In the genomic region with DNA sequence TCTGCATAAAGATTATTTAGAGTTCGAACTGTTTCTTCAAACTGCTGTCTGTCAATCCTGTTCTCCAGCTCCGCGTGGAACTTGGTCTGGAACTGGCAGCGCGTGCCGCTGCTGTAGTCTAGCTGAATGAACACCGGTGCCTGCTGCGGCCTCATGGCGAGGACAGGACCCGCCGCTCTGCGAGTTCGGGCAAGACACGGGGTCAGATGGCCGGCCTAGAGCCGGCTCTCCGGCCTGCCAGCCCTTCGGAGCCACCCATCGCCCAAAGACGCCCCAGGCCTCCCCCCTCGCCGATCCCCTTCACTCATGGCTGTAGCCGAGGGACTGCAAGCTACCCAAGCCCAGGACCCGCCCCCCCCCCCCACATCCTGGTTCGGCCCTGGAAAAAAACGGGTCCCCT, we compare ENCODE assay signal across 22 mouse cellular contexts. TPM values are rescaled to one million over a fixed set of nuclear protein-coding genes. Genes with fewer than 3 reads are reported as not detected.
A peak's percentile ranks its signal among the peaks of the same experiment; 100 is the strongest.
ATAC-seq lines count a peak whose summit lies in the region.
"Not testable (repeated sequence)": the region's sequence is repeated elsewhere in the genome, so short reads cannot be mapped to it uniquely, and the experiment has no call there.
"Had no signal": no experiment of that assay in that cellular context is flagged by ENCODE, and none has a peak within 500 bp of the region (broad histone marks: within the 10 kb centered on the region; RNA-seq: fewer than 3 reads in every experiment).

No protein-coding gene starts in this region.

- H3K36me3 ChIP-seq in kidney, embryonic 14.5 days (ENCODE audit: control insufficient read depth, insufficient read depth, low read length), result not testable (repeated sequence)

- 92% methylated on average over 26 of the region's 26 CpGs for WGBS in kidney, embryonic 14.5 days

- H3K9ac ChIP-seq in kidney, embryonic 14.5 days (ENCODE audit: low read depth, low read length), result not testable (repeated sequence)

- not testable (repeated sequence) for H3K27ac ChIP-seq in kidney, embryonic 14.5 days (ENCODE audit: low read depth, low read length)

- H3K4me1 ChIP-seq in kidney, embryonic 14.5 days (ENCODE audit: control insufficient read depth, insufficient read depth, low read length), result not testable (repeated sequence)

- peak; percentile 62; the same call in 1 of the 2 replicates for ATAC-seq in erythroblast, adult 5-6 weeks (replicated peaks; ENCODE audit: low FRiP score, poor library complexity, severe bottlenecking)
- ATAC-seq in erythroid progenitor cell, adult 5-6 weeks (replicated peaks; ENCODE audit: low FRiP score, poor library complexity, severe bottlenecking), result peak; percentile 65
- ATAC-seq in granulocyte monocyte progenitor cell, adult 5-6 weeks (replicated peaks; ENCODE audit: poor library complexity, severe bottlenecking), result peak; percentile 50; the same call in 1 of the 2 replicates
- peak; percentile 32; the same call in 1 of the 2 replicates for ATAC-seq in kidney, embryonic 14.5 days (ENCODE audit: low FRiP score, low TSS enrichment)
- ATAC-seq in megakaryocyte-erythroid progenitor cell, adult 5-6 weeks (replicated peaks; ENCODE audit: low FRiP score, low TSS enrichment, poor library complexity, severe bottlenecking), result peak; percentile 47; the same call in 1 of the 2 replicates

- not testable (repeated sequence) for H3K27me3 ChIP-seq in kidney, embryonic 14.5 days (ENCODE audit: control insufficient read depth, insufficient read depth, low read length)

- H3K4me3 ChIP-seq in kidney, embryonic 14.5 days (ENCODE audit: low read length), result not testable (repeated sequence)

- H3K4me2 ChIP-seq in kidney, embryonic 14.5 days (replicated peaks; ENCODE audit: low read depth, low read length), result not testable (repeated sequence)

- not testable (repeated sequence) for H3K9me3 ChIP-seq in kidney, embryonic 14.5 days (ENCODE audit: control insufficient read depth, low read length)

RNA-seq across cellular contexts. Expression of gene H2al1k, which starts 22.5 kb away (rescaled TPM):
- not detected in 2 replicates for total RNA-seq in erythroblast, adult 5-6 weeks (2015; ENCODE audit: low replicate concordance)
- total RNA-seq in erythroblast, adult 5-6 weeks (2017; ENCODE audit: low replicate concordance), result not detected in 2 replicates
- 16.9 and 26.4 TPM in 2 replicates for total RNA-seq in erythroid progenitor cell, adult 5-6 weeks (2015; ENCODE audit: low replicate concordance)
- 14.5 TPM in 1 of 2 replicates, not detected in the other for total RNA-seq in erythroid progenitor cell, adult 5-6 weeks (2017; ENCODE audit: low replicate concordance)
- not detected in 2 replicates for total RNA-seq in granulocyte monocyte progenitor cell, adult 5-6 weeks (2014; fragmentation: Nextera tagmentation)
- total RNA-seq in granulocyte monocyte progenitor cell, adult 5-6 weeks (2017), result not detected in 2 replicates
- not detected in 2 replicates for polyA plus RNA-seq in kidney, embryonic 14.5 days (2014; fragmentation: Nextera tagmentation; extraction: Ambion mirVana)
- total RNA-seq in megakaryocyte-erythroid progenitor cell, adult 5-6 weeks (2014; fragmentation: Nextera tagmentation), result not detected in 2 replicates
- 6.0 TPM in 1 of 2 replicates, not detected in the other for total RNA-seq in megakaryocyte-erythroid progenitor cell, adult 5-6 weeks (2017)
- total RNA-seq: adrenal gland, adult 18-20 months; adrenal gland, adult 2 months; adrenal gland, adult 8-10 months; adrenal gland, postnatal 10 days; adrenal gland, postnatal 14 days; adrenal gland, postnatal 25 days; adrenal gland, postnatal 36 days; adrenal gland, postnatal 4 days; CH12.LX; ES-E14; MEL had no signal
- polyA plus RNA-seq: activated CD4-positive, CD25-positive, alpha-beta regulatory T cell, adult 4 months; adrenal gland, adult 2 months; brain, embryonic 14.5 days; C2C12; CD4-positive, CD25-positive, alpha-beta regulatory T cell, adult 4 months had no signal

RNA-seq across cellular contexts. Expression of gene H2al1m, which starts 44.4 kb away (rescaled TPM):
- total RNA-seq in erythroblast, adult 5-6 weeks (2015; ENCODE audit: low replicate concordance), result 6.5 TPM in 1 of 2 replicates, not detected in the other
- 0.68 and 3.9 TPM in 2 replicates for total RNA-seq in erythroblast, adult 5-6 weeks (2017; ENCODE audit: low replicate concordance)
- total RNA-seq in erythroid progenitor cell, adult 5-6 weeks (2015; ENCODE audit: low replicate concordance), result not detected in 2 replicates
- 13.9 TPM in 1 of 2 replicates, not detected in the other for total RNA-seq in erythroid progenitor cell, adult 5-6 weeks (2017; ENCODE audit: low replicate concordance)
- 0.83 TPM in 1 of 2 replicates, not detected in the other for total RNA-seq in granulocyte monocyte progenitor cell, adult 5-6 weeks (2014; fragmentation: Nextera tagmentation)
- total RNA-seq in granulocyte monocyte progenitor cell, adult 5-6 weeks (2017), result 0.34 and 1.7 TPM in 2 replicates
- not detected in 2 replicates for polyA plus RNA-seq in kidney, embryonic 14.5 days (2014; fragmentation: Nextera tagmentation; extraction: Ambion mirVana)
- 8.3 and 18.6 TPM in 2 replicates for total RNA-seq in megakaryocyte-erythroid progenitor cell, adult 5-6 weeks (2014; fragmentation: Nextera tagmentation)
- not detected in 2 replicates for total RNA-seq in megakaryocyte-erythroid progenitor cell, adult 5-6 weeks (2017)
- total RNA-seq: adrenal gland, adult 18-20 months; adrenal gland, adult 2 months; adrenal gland, adult 8-10 months; adrenal gland, postnatal 14 days; adrenal gland, postnatal 25 days; CH12.LX; ES-E14 had no signal
- polyA plus RNA-seq: C2C12, G1E, Patski had no signal

RNA-seq across cellular contexts. Expression of gene Xk, which starts 55.4 kb away (rescaled TPM):
- total RNA-seq in erythroblast, adult 5-6 weeks (2015; ENCODE audit: low replicate concordance), result 42.5 and 48.9 TPM in 2 replicates
- 35.4 and 46.2 TPM in 2 replicates for total RNA-seq in erythroblast, adult 5-6 weeks (2017; ENCODE audit: low replicate concordance)
- total RNA-seq in erythroid progenitor cell, adult 5-6 weeks (2015; ENCODE audit: low replicate concordance), result 121 and 139 TPM in 2 replicates
- total RNA-seq in erythroid progenitor cell, adult 5-6 weeks (2017; ENCODE audit: low replicate concordance), result 73.2 and 74.3 TPM in 2 replicates
- total RNA-seq in granulocyte monocyte progenitor cell, adult 5-6 weeks (2014; fragmentation: Nextera tagmentation), result 14.0 and 16.1 TPM in 2 replicates
- total RNA-seq in granulocyte monocyte progenitor cell, adult 5-6 weeks (2017), result 6.3 and 6.5 TPM in 2 replicates
- polyA plus RNA-seq in kidney, embryonic 14.5 days (2014; fragmentation: Nextera tagmentation; extraction: Ambion mirVana), result 1.1 and 2.0 TPM in 2 replicates
- total RNA-seq in megakaryocyte-erythroid progenitor cell, adult 5-6 weeks (2014; fragmentation: Nextera tagmentation), result 45.8 and 46.1 TPM in 2 replicates
- 18.6 and 21.5 TPM in 2 replicates for total RNA-seq in megakaryocyte-erythroid progenitor cell, adult 5-6 weeks (2017)
